Mouse (Mus musculus) small intestine, adult 2 months (tissue): ENCODE data around the gene Rcvrn. TPM values are rescaled to one million over a fixed set of nuclear protein-coding genes. Genes with fewer than 3 reads are reported as not detected.

Experiments used
- H3K27ac ChIP-seq: fragments of 200-500 bp; 2 replicates; pipeline ENCODE4 v1.5.1; 2012; ENCODE audit warnings: low read depth, low read length, control low read depth, inconsistent platforms; ENCODE audit not compliant: insufficient read depth
- H3K27me3 ChIP-seq: fragments of 200-500 bp; 2 replicates; pipeline ENCODE4 v1.6.1; 2012; ENCODE audit warnings: mild to moderate bottlenecking, moderate library complexity, low read length, inconsistent platforms; ENCODE audit not compliant: control insufficient read depth, insufficient read depth
- H3K36me3 ChIP-seq: fragments of 200-500 bp; 2 replicates; pipeline ENCODE4 v1.6.1; 2012; ENCODE audit warnings: mild to moderate bottlenecking, low read length, control low read depth, inconsistent platforms; ENCODE audit not compliant: control insufficient read depth, insufficient read depth
- H3K4me1 ChIP-seq: fragments of 200-500 bp; 2 replicates; pipeline ENCODE4 v1.6.1; 2012; ENCODE audit warnings: low read length, inconsistent platforms, mixed read lengths; ENCODE audit not compliant: control insufficient read depth, insufficient read depth, insufficient read length
- H3K4me3 ChIP-seq: fragments of 200-500 bp; 2 replicates; pipeline ENCODE4 v1.5.1; 2012; ENCODE audit warnings: low read depth, mild to moderate bottlenecking, control low read depth, inconsistent platforms, low read length, moderate library complexity
- CTCF ChIP-seq: fragments of 200-500 bp; IDR thresholded peaks from 2 replicates; pipeline ENCODE4 v1.5.1; 2012; ENCODE audit warnings: low read depth, mild to moderate bottlenecking, control low read depth, inconsistent platforms, low read length, moderate library complexity, mixed read lengths; ENCODE audit not compliant: insufficient replicate concordance, insufficient read length; ENCODE audit errors: extremely low read depth
- POLR2A ChIP-seq: fragments of 200-500 bp; IDR thresholded peaks from 2 replicates; pipeline ENCODE4 v1.6.1; 2012; ENCODE audit warnings: low read depth, mild to moderate bottlenecking, control low read depth, inconsistent platforms, low read length, moderate library complexity
- WGBS: fragments of 180-500 bp; shearing (Covaris S2); methylation state at CpG from one replicate; pipeline ENCODE4 v1.1.7; 2018; 5-methylcytosine and 5-hydroxymethylcytosine counted together
- polyA plus RNA-seq: library from polyadenylated mRNA; depleted of rRNA; stranded (reverse); fragments of >200 nt; gene quantifications from 2 replicates; pipeline ENCODE4 v1.2.3, GENCODE M21; 2012; rRNA removed

Rcvrn gene
- polyA plus RNA-seq, 1 experiment, result not detected

DNA sequence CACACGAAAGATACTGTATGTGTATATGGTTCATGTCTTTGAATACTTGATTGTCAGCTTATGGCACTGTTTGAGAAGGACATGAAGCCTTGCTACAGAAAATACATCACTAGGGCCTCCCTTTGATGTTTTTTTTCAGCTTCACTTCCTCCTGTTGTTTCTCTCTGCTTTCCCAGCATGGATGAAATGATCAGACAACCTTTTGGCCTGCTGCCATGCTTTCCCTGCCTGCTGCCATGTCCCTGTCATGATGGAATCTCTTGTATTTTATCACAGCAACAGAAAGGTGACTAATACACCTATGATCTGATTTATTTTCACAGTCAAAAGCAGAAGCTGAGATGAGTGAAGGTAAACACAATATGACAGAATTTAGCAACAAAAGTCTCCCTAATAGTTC is 38.6 kb downstream of the Rcvrn start:
- Histone ChIP-seq H3K27me3 (no peaks in the 10 kb centered on the region), H3K4me3 (no peak overlapping the region), H3K36me3 (no peaks in the 10 kb centered on the region), H3K4me1 (no peaks in the 10 kb centered on the region), H3K27ac (no peak overlapping the region)
- WGBS, result 74% methylated on average over 1 of the region's 1 CpGs
- no peak for TF ChIP-seq POLR2A

DNA sequence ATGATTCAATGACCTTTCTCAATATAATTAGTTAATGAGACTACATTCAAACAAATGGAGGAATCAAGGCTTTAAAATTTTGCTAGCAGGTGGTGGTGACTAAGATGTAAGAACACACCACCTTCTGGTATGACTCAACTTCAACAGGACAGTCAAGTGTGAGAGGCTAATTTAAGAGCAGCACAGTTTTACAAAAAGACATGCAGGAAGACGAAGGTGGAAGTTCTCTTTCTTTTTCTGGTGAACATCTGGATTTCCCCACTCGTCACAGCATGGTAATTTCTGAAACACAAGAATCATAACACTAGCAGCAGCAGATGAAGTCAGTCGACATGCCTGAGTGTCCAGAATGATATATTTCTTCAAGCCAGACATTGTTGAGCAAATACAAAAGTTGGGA is 39.5 kb downstream of the Rcvrn start:
- H3K27ac ChIP-seq, result no peak overlapping the region
- H3K36me3 ChIP-seq, result no peaks in the 10 kb centered on the region
- H3K4me1 ChIP-seq, result no peaks in the 10 kb centered on the region
- H3K27me3 ChIP-seq, result no peaks in the 10 kb centered on the region
- H3K4me3 ChIP-seq, result no peak overlapping the region
- TF ChIP-seq CTCF (no peak), POLR2A (no peak)
- 70% methylated on average over 3 of the region's 3 CpGs for WGBS

DNA sequence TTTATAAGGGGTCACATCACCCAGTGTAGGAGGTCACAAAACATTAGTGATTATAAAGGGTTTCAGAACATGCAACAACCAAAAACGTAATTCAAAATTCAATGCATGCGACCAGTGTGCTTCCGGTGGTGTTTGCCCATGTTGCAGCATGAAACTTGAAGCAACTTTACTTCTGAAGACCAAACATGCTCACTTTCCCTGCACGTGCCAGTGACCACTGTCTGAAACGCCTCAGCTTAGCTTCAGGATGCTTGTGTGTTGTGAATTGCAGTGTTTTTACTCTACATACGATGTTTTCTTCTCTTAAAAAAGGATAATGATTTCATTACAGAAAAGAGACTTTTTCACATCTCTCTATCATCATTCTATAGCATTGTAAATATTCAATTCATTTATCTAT is 43.2 kb downstream of the Rcvrn start:
- no peak for TF ChIP-seq CTCF
- TF ChIP-seq POLR2A, result no peak
- Histone ChIP-seq H3K4me1 (no peaks in the 10 kb centered on the region), H3K27me3 (no peaks in the 10 kb centered on the region), H3K36me3 (no peaks in the 10 kb centered on the region), H3K4me3 (no peak overlapping the region), H3K27ac (no peak overlapping the region)
- WGBS, result 72% methylated on average over 6 of the region's 6 CpGs

DNA sequence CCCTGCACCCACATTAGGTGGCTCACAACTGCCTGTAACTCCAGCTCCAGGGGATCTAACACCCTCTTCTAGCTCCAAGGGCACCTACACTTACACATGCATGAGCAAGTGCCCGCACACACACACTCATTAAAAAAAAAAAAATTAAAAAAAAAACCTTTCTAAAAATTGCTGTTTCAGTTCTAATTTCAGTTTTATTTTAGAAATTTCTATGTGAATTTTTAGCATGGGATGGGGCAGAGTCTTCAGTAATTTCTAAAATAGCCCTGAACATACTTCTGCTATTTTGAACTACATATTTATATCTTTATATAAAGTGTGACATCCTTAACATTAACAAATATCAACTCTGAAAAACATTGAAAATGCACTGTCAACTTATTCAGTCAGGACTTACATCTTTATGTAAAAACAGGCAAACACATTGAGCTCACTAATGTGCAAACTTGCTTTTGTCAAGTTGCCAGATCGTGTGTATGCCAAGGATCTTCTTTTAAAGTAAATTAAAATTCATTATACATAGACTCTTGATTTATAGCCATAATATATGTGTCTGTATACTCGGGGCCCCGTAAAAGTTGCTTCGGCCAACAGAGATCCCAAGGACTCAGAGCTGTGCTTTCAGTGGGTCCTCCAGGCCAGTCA is 43.8 kb downstream of the Rcvrn start:
- Histone ChIP-seq H3K27ac (no peak overlapping the region), H3K27me3 (no peaks in the 10 kb centered on the region), H3K4me1 (no peaks in the 10 kb centered on the region), H3K4me3 (no peak overlapping the region), H3K36me3 (no peaks in the 10 kb centered on the region)
- TF ChIP-seq POLR2A (no peak), CTCF (no peak)
- 58% methylated on average over 5 of the region's 5 CpGs for WGBS

DNA sequence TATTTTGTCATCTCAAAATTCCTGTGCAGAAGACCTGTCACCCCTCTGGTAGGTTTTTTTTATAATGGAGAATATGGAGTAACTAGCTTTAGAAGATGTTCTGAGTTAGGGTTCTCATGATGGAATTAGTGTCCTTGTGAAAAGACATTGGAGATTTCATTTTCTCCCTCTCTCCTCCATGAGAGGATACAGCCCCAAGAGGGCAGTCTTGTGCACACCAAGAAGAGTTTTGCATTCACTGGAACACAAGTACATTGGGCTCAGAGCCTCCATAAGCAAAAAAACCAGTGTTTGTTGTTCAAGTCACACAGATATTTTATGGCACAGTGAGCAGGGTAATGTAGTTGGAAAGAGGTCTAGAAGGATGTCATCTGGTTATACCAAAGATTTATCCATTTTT is 46.4 kb downstream of the Rcvrn start:
- no peaks in the 10 kb centered on the region for H3K27me3 ChIP-seq
- H3K27ac ChIP-seq, result no peak overlapping the region
- no peaks in the 10 kb centered on the region for H3K4me1 ChIP-seq
- no peak overlapping the region for H3K4me3 ChIP-seq
- TF ChIP-seq POLR2A (no peak), CTCF (no peak)
- no peaks in the 10 kb centered on the region for H3K36me3 ChIP-seq

Other genes with a start within 250 kb of the Rcvrn start
- gene Gas7, start 239.9 kb upstream of the Rcvrn start, polyA plus RNA-seq, result 1.6 and 2.1 TPM in 2 replicates
- 0.58 and 2.1 TPM in 2 replicates for gene Glp2r, start 75.8 kb downstream of the Rcvrn start, polyA plus RNA-seq
- 0.13 TPM in 1 of 2 replicates, not detected in the other for gene Gsg1l2, start 79.3 kb downstream of the Rcvrn start, polyA plus RNA-seq
- not detected in 2 replicates for gene Dhrs7c, start 102.9 kb downstream of the Rcvrn start, polyA plus RNA-seq
- gene Usp43, start 226.8 kb downstream of the Rcvrn start, polyA plus RNA-seq, result 7.8 and 17.3 TPM in 2 replicates